Mouse (Mus musculus): Measurements from ENCODE around the gene Cs.
"Not testable (repeated sequence)": the region's sequence is repeated elsewhere in the genome, so short reads cannot be mapped to it uniquely, and the experiment has no call there.

Gene Cs

GRCm38 (mm10) chr10:128337306-128338181 is at the start of gene Cs:
Gene Cs, plus strand, starts transcription at chr10:128337734.
- DNase-seq, result peak; percentile 98

DNA sequence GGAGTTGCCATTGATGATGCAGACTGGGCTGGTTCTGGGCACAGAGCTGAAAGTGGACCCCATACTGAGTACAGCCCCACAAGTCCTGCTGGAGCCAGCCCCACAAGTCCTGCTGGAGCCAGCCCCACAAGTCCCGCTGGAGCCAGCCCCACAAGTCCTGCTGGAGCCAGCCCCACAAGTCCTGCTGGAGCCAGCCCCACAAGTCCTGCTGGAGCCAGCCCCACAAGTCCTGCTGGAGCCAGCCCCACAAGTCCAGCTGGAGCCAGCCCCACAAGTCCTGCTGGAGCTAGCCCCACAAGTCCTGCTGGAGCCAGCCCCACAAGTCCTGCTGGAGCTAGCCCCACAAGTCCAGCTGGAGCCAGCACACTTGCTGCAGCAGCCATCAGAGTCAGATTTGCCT is 46.9 kb upstream of the Cs start:
- not testable (repeated sequence) for DNase-seq

- no peak for DNase-seq
These were observed 41.0 kb upstream of the Cs start for GRCm38 (mm10) chr10:128296370-128297090.

- DNase-seq, result no peak
These were observed 40.3 kb upstream of the Cs start for GRCm38 (mm10) chr10:128297221-128297620.

DNA sequence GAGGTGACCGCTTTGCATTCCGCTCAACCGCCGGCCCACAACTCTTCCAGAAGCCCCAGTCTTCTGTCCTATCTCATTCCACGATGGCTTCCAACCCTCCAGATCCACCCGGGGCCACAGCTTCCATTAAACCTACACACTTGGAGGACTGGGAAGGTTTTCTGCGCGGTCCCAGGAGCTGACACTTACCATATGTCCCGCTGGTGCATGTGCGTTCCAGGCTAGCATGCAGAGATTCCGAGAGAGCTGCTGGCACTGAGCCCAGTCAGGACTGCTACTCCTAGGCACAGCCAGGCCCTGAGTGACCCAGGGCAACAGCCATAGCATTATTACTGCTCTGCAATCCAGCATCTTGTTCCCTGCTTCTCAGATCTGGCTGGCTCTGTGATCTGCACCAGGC is 39.9 kb upstream of the Cs start:
- DNase-seq, result no peak

DNA sequence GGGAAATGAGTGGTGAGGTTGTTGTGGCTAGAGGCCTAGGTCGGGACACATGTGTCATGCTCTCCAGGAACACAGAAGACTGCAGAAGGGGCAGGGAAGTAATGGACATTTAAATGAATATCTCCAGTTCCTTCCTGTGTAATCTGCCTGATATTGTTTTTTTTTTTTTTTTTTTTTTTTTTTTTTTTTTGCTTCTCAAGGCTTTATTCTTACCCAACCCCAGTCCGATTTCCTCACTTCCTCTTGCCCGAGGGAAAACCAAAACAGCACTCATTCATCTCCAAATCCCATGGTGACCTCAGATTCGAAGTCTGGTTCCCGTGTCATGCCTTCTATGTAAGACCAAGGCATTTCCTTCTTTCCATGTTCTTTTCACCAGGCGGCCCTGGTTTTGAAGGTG is 39.3 kb upstream of the Cs start:
- DNase-seq, result no peak

GRCm38 (mm10) chr10:128298702-128299171 is 38.8 kb upstream of the Cs start, which contains the start of gene Il23a:
Gene Il23a, minus strand, starts transcription at chr10:128298752.
- no peak for DNase-seq

GRCm38 (mm10) chr10:128302357-128302756 is 35.2 kb upstream of the Cs start:
- DNase-seq, result no peak

- DNase-seq, result no peak
These were observed 34.8 kb upstream of the Cs start for GRCm38 (mm10) chr10:128302785-128303125.

DNA sequence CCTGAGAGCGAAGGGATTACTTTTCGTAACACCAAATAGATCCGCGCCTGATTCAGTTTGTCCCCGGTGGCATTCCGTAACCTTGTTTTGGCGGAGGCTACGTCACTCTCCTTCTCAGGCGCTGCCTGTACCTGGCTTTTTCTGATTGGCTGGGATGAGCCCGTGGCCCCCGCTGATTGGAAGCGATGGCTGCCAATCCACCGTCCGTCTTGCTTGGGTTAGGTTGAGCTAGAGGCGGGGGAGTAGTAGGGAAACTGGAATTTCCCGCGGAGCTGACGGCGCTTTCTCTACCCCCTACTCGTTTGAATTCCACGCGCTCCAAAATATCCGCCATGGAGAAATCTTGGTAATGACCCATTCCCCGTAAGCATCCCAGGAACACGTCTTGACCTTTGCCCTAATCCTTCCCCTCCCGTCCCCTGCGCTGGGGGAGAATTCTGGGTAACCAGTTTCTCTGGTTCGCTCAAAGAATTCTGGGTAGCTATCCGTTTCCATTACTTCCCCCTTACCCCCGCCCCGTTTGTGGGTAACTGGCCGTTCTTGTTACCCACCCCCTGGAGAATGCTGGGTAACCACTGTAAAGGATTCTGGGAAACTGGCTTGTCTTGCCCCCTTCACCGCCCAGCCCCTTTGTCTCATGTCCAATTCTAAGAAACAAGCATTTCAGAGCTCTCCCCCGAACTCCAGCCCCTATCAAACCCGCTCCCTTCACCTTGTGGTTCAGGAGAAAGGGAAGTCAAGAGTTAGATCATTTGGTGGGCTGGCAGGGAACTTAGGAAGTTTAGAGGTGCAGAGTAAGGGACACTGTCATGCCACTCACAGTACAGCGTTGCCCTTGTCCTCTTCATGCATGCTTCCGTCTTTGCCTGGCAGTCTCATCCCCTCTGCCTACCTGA is 34.2 kb upstream of the Cs start, which contains the start of gene Pan2:
Pan2 (plus strand) TSS at position 210 of the 896 bp plus-strand sequence.
- peak; percentile 100 for DNase-seq

DNA sequence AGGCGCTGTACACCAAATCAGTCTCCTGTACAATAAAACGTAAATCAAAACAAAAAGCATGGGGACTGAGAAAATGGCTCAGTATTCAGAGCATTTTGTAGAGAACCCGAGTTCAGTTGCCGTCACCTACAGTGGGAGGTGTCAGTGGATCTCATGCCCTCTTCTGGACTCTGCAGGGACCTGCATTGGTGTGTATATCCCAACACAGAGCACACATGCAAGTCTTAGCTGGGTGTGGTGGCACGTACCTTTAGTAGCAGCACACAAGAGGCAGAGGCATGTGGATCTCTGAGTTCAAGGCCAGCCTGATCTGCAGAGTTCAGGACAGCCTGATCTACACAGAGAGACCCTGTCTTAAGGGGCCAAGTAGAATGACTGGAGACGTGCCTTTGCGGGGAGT is 27.9 kb upstream of the Cs start:
- DNase-seq, result no peak

DNA sequence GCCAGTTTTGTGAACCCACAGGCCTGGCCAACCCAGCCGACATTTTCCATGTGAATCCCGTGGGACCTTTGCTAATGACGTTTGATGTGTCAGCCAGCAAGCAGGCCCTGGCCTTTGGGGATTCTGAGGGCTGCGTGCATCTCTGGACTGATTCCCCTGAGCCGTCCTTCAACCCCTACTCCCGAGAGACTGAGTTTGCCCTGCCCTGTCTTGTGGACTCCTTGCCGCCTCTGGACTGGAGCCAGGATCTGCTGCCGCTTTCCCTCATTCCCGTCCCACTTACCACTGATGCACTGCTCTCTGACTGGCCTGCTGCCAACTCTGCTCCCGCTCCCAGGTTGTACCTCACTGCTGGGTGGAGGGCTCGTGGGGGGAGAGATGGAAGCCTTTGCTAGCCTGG is 27.4 kb upstream of the Cs start:
- no peak for DNase-seq

DNA sequence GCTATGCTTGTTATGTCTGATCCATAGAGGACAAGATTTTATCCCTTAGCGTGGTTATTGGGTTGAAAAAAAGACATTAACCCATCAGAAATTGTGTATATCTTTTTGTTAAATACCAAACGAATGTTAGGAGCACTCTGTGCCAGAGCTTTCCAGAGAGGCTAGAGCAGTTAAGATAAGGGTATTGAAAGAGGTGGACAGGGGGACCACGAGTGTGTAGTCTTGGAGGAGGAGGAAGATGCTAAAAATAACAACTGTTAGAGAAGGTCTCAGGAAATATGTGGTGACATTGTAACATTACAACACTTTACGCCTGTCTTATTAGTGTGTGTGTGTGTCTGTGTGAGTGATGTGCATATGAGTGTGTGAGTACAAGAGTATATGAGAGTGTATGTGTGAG is 26.6 kb upstream of the Cs start:
- no peak for DNase-seq

- no peak for DNase-seq
These were observed 22.0 kb upstream of the Cs start for GRCm38 (mm10) chr10:128315578-128315977.

DNA sequence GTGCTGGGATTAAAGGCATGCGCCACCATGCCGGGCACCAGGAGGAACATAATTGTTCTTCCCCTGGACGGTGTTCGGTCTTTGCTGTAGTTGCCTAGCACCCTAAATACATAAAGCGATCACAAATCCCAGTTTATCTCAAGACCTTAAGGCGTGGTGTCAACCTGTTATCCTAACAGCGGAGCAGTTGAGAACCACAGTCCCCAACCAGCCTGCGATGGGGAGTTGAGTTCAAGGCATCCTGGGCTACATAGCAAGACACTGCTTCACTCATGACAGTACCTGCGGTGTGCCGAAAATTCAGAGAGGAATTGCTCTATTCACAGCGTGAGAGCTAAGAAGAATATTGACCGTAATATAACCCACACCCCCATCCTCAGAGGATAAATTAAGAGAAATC is 15.9 kb upstream of the Cs start:
- DNase-seq, result no peak

- DNase-seq, result peak; percentile 85
These were observed 15.1 kb upstream of the Cs start, which contains the start of gene Cnpy2 for GRCm38 (mm10) chr10:128322141-128323108. Gene Cnpy2, plus strand, starts transcription at chr10:128322459.

DNA sequence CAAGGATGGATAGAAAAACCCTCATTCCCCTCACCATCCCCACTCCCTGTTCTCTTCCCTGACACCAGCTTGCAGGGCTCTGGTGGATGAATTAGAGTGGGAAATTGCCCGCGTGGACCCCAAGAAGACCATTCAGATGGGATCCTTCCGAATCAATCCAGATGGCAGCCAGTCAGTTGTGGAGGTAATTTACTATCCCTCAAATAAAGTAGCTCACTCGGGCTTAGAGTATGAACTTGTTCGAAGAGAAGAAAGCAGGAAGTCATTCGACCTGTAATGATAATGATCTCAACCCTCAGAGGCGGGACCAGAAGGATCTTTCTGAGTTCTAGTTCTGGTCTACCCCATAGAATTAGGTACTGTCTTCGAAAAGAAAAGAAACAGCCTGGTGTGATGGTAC is 14.0 kb upstream of the Cs start:
- DNase-seq, result no peak

DNA sequence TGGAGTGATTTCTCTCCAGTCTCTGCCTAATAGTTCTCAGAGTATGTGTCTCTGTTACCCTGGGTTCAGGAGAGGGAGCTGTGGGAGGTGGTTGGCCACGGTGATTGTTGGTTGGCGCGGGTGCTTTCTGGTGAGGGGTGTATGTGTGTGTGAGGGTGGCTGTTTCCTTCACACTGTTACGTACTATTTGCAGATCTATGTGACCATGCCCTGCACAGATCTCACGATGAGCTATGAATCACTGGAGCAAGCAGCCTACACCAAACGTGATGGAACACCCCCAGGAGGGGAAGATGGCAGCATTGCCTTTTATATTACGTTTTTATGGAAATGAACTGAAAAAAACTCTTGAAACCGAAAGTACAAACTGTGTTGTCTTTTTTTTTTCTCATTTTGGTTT is 10.7 kb upstream of the Cs start:
- DNase-seq, result no peak

DNA sequence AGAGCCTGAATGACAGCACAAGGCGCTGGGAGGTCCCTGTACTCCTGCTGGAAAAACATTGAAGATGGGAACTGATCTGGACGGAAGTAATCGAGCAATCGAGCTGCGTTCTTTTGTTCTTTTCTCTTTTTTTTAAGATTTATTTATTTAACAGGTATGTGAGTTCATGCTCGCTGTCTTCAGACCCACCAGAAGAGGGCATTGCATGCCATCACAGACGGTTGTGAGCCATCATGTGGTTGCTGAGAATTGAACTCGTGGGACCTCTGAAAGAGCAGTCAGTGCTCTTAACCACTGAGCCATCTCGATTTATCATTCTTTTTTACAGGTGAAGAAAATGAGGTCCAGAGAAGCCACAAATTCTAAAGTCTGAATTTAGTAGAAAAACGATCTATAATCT is 9.9 kb upstream of the Cs start:
- DNase-seq, result no peak

DNA sequence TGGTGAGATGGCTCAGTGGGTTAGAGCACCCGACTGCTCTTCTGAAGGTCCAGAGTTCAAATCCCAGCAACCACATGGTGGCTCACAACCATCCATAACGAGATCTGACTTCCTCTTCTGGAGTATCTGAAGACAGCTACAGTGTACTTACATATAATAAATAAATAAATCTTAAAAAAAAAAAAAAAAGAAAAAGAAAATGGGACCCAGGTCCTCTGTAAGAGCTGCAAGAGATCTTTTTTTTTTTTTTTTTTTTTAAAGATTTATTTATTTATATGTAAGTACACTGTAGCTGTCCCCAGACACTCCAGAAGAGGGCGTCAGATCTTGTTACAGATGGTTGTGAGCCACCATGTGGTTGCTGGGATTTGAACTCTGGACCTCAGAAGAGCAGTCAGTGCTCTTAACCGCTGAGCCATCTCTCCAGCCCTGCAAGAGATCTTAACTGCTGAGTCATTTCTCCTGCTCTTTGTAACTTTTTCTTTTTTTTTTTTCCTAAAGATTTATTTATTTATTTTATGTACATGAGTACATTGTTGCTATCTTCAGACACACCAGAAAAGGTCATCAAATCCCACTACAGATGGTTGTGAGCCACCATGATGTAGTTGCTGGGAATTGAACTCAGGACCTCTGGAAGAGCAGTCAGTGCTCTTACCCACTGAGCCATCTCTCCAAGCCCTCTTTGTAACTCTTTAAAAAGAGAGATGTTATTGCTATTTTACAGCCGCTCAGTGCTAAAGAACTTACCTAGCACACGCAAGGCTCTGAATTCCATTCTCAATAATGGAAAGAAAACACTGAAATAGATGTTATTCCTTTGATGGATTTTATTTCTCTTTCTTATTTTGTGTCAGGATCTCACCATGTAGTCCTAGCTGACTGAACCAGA is 4.9 kb upstream of the Cs start:
- not testable (repeated sequence) for DNase-seq

- peak; percentile 88 for DNase-seq
These were observed 2.0 kb upstream of the Cs start for GRCm38 (mm10) chr10:128335582-128335981.

Measured in thymus, postnatal 25 days (tissue).